15 mouse cellular contexts compared by ENCODE assay signal in genomic region chr5:64727847-64728246, GRCm38 (mm10).
"Had no signal": no experiment of that assay in that cellular context is flagged by ENCODE, and none has a peak within 500 bp of the region (broad histone marks: within the 10 kb centered on the region; RNA-seq: fewer than 3 reads in every experiment).

No protein-coding gene starts in this region.

- ATAC-seq: liver, postnatal 0 days; midbrain, embryonic 16.5 days had no signal

- H3K9ac ChIP-seq: liver, embryonic 13.5 days; liver, postnatal 0 days; lung, embryonic 15.5 days; midbrain, embryonic 12.5 days; stomach, embryonic 15.5 days had no signal

- DNase-seq: kidney, postnatal 10 days; kidney, postnatal 4 days; liver; liver, embryonic 13.5 days; liver, postnatal 0 days; lung, postnatal 14 days; right cerebral cortex, postnatal 14 days; thymus, postnatal 4 days had no signal

- H3K4me1 ChIP-seq: lung, embryonic 15.5 days; midbrain, embryonic 12.5 days; stomach, embryonic 15.5 days had no signal

- H3K36me3 ChIP-seq: liver, embryonic 13.5 days; lung, embryonic 15.5 days; midbrain, embryonic 12.5 days; stomach, embryonic 15.5 days had no signal

- H3K27ac ChIP-seq: left cerebral cortex, adult 2 months; liver, embryonic 13.5 days; lung, embryonic 15.5 days; macrophage; midbrain, embryonic 12.5 days; stomach, embryonic 15.5 days had no signal

- H3K4me3 ChIP-seq: left cerebral cortex, adult 2 months; liver, embryonic 13.5 days; lung, embryonic 15.5 days; megakaryocyte, embryonic 14.5 days; midbrain, embryonic 12.5 days; stomach, embryonic 15.5 days had no signal

- H3K9me3 ChIP-seq: liver, embryonic 13.5 days; lung, embryonic 15.5 days; midbrain, embryonic 12.5 days; stomach, embryonic 15.5 days had no signal

- H3K27me3 ChIP-seq: liver, embryonic 13.5 days; lung, embryonic 15.5 days; megakaryocyte, embryonic 14.5 days; midbrain, embryonic 12.5 days; stomach, embryonic 15.5 days had no signal

- H3K4me2 ChIP-seq: liver, embryonic 13.5 days; lung, embryonic 15.5 days; midbrain, embryonic 12.5 days; stomach, embryonic 15.5 days had no signal
